ENCODE assay signal across 16 mouse cellular contexts in the genomic region with DNA sequence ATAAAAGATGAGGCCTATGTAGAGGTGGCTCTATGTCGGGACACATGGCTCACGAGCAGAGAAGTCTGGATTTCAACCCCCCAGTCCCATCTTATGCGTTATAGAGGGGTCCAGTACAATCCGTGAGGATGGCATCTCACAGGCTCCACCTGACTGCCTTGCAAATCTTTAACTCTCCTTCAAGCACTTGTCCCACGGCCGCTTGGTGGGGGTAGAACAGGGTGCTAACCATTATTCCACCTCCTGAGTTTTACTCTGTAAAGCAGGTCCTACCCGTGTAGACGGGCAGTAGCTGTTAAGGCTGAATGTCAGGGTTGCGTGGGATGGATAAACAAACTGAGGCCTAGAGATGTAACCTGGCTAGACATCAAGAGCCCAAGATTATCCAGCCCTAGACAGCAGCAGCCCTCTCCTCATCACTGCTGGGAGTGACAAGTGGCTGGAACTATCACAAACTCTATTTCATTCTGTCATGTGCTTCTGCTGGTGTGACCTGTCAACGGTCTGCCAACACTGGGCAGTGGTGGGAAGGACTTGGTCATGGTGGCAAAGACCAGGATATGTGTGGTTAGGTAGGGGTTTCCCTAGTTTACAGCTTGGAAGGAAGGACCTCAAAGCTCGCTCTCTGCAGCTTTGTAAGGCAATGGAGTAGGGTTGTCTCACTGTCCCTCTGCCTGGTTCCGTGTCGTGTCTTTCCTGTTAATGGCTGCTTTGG. TPM values are rescaled to one million over a fixed set of nuclear protein-coding genes. Genes with fewer than 3 reads are reported as not detected.
DNase-seq lines count a peak whose midpoint lies in the region; ATAC-seq and TF ChIP-seq lines count a peak whose summit lies in the region.
"Had no signal": no experiment of that assay in that cellular context is flagged by ENCODE, and none has a peak within 500 bp of the region (broad histone marks: within the 10 kb centered on the region; RNA-seq: fewer than 3 reads in every experiment).

No protein-coding gene starts in this region.

- H3K9ac ChIP-seq in midbrain, embryonic 11.5 days (ENCODE audit: low read length): no peak overlapping the region
- H3K9ac ChIP-seq: embryonic facial prominence, embryonic 15.5 days; midbrain, embryonic 12.5 days had no signal

- H3K4me3 ChIP-seq in testis, adult 2 months (ENCODE audit: control insufficient read depth, low read depth, low read length): peak overlapping the region; percentile 83
- H3K4me3 ChIP-seq in midbrain, embryonic 11.5 days (ENCODE audit: low read depth, low read length): no peak overlapping the region

- H3K9me3 ChIP-seq in midbrain, embryonic 11.5 days (ENCODE audit: control insufficient read depth, low read length): no peaks in the 10 kb centered on the region
- H3K9me3 ChIP-seq: embryonic facial prominence, embryonic 15.5 days; midbrain, embryonic 12.5 days had no signal

- no peaks in the 10 kb centered on the region for H3K27me3 ChIP-seq in testis, adult 2 months (ENCODE audit: control insufficient read depth, insufficient read depth, low read length)
- no peaks in the 10 kb centered on the region for H3K27me3 ChIP-seq in midbrain, embryonic 11.5 days (ENCODE audit: control insufficient read depth, insufficient read depth, low read length)

- no peak for DNase-seq in testis, postnatal 10 days (ENCODE audit: low spot score)
- DNase-seq in kidney, adult 18-20 months: peak; percentile 49
- peak; percentile 27 to 52 for DNase-seq in kidney, postnatal 4 days
- no peak for DNase-seq in left cerebral cortex, postnatal 36 days (ENCODE audit: low spot score in 2 of 2)
- DNase-seq in midbrain, embryonic 11.5 days (ENCODE audit: low spot score, missing footprints): no peak
- DNase-seq in thymus, postnatal 14 days: no peak
- DNase-seq: adrenal gland, adult 2 months; cerebellum, postnatal 25 days; heart, adult 18-20 months; heart, postnatal 4 days; lung, adult 2 months had no signal

- H3K4me1 ChIP-seq in testis, adult 2 months (ENCODE audit: control insufficient read depth, insufficient read depth, low read length): peaks cover 19% of the 10 kb centered on the region
- no peaks in the 10 kb centered on the region for H3K4me1 ChIP-seq in midbrain, embryonic 11.5 days (ENCODE audit: control insufficient read depth, insufficient read depth, low read length)

- TF ChIP-seq POLR2A in testis, adult 2 months (IDR thresholded peaks at IDR 0.05; ENCODE audit: control insufficient read depth, low read depth, low read length): no peak

- H3K27ac ChIP-seq in testis, adult 2 months (ENCODE audit: control insufficient read depth, insufficient read depth, low read depth, low read length): no peak overlapping the region
- H3K27ac ChIP-seq in midbrain, embryonic 11.5 days (ENCODE audit: low read depth, low read length): no peak overlapping the region
- H3K27ac ChIP-seq: embryonic facial prominence, embryonic 15.5 days; midbrain, embryonic 12.5 days had no signal

- intact Hi-C loops in left cerebral cortex, postnatal 36 days (cut with DNase I): no loop called here

- no peak for TF ChIP-seq CTCF in testis, adult 2 months (IDR thresholded peaks at IDR 0.05; ENCODE audit: control insufficient read depth, insufficient read depth, insufficient replicate concordance, low read depth, low read length)

- no peak for ATAC-seq in midbrain, embryonic 11.5 days (ENCODE audit: low FRiP score)
- ATAC-seq: forebrain, embryonic 16.5 days had no signal

- 94% methylated on average over 13 of the region's 13 CpGs for WGBS in midbrain, embryonic 11.5 days

- H3K36me3 ChIP-seq in testis, adult 2 months (ENCODE audit: control insufficient read depth, insufficient read depth, low read length): no peaks in the 10 kb centered on the region
- no peaks in the 10 kb centered on the region for H3K36me3 ChIP-seq in midbrain, embryonic 11.5 days (ENCODE audit: control insufficient read depth, insufficient read depth, low read length)
- H3K36me3 ChIP-seq: embryonic facial prominence, embryonic 15.5 days; midbrain, embryonic 12.5 days had no signal

- H3K4me2 ChIP-seq in midbrain, embryonic 11.5 days: no peak overlapping the region

RNA-seq across cellular contexts. Expression of a gene that starts 5.8 kb away (rescaled TPM):
- polyA plus RNA-seq in testis, adult 2 months (2012; rRNA removed): 2.1 and 4.0 TPM in 2 replicates
- not detected for total RNA-seq in left cerebral cortex, postnatal 36 days (2021)
- polyA plus RNA-seq in midbrain, embryonic 11.5 days (2014; fragmentation: Nextera tagmentation; extraction: Ambion mirVana): 0.12 and 0.19 TPM in 2 replicates
- total RNA-seq: left cerebral cortex, adult 8-10 months had no signal
- polyA plus RNA-seq: adrenal gland, adult 2 months had no signal

RNA-seq across cellular contexts. Expression of a gene that starts 10.1 kb away (rescaled TPM):
- polyA plus RNA-seq in testis, adult 2 months (2012; rRNA removed): 3.8 and 5.4 TPM in 2 replicates
- 10 to 100 TPM; 36.1 to 43.1 TPM for total RNA-seq in left cerebral cortex, postnatal 36 days (2021)
- 23.1 and 24.4 TPM in 2 replicates for polyA plus RNA-seq in midbrain, embryonic 11.5 days (2014; fragmentation: Nextera tagmentation; extraction: Ambion mirVana)

RNA-seq across cellular contexts. Expression of a gene that starts 17.4 kb away (rescaled TPM):
- polyA plus RNA-seq in testis, adult 2 months (2012; rRNA removed): 75.0 and 77.8 TPM in 2 replicates
- 10 to 100 TPM; 30.3 to 31.5 TPM for total RNA-seq in left cerebral cortex, postnatal 36 days (2021)
- 91.4 and 92.8 TPM in 2 replicates for polyA plus RNA-seq in midbrain, embryonic 11.5 days (2014; fragmentation: Nextera tagmentation; extraction: Ambion mirVana)

RNA-seq across cellular contexts. Expression of a gene that starts 49.0 kb away (rescaled TPM):
- polyA plus RNA-seq in testis, adult 2 months (2012; rRNA removed): 16.4 and 17.9 TPM in 2 replicates
- total RNA-seq in left cerebral cortex, postnatal 36 days (2021): 10 to 100 TPM; 13.1 to 14.5 TPM
- 22.2 and 26.3 TPM in 2 replicates for polyA plus RNA-seq in midbrain, embryonic 11.5 days (2014; fragmentation: Nextera tagmentation; extraction: Ambion mirVana)

Comparison
In these comparisons a context has a peak if more than half of its experiments do, and no peak if none do; other contexts are left out.
1. DNase-seq: peak in kidney, adult 18-20 months (single experiment) and kidney, postnatal 4 days (2 of 2); none in testis, postnatal 10 days (single experiment), left cerebral cortex, postnatal 36 days (0 of 2), midbrain, embryonic 11.5 days (single experiment) and thymus, postnatal 14 days (single experiment).